8 mouse cellular contexts compared by ENCODE assay signal in genomic region chr4:135920304-135921241, GRCm38 (mm10). TPM values are rescaled to one million over a fixed set of nuclear protein-coding genes. Genes with fewer than 3 reads are reported as not detected.
DNase-seq lines count a peak whose midpoint lies in the region; ATAC-seq and TF ChIP-seq lines count a peak whose summit lies in the region.

Fuca1 (plus strand) TSS chr4:135920735.

- CTCF ChIA-PET in Patski (lab: Charles Lee): interaction anchor here (0.6 to 2.0 kb wide), 12 partner anchors 10 to 220 kb away, joined by 3 to 8 read pairs (median 4); no protein-coding TSS in a partner anchor

- H3K9me3 ChIP-seq in hindbrain, embryonic 13.5 days: no peaks in the 10 kb centered on the region

- peak; percentile 47 for DNase-seq in Patski (ENCODE audit: low read depth, low spot score)
- peak; percentile 98 for DNase-seq in cerebellum, postnatal 14 days
- DNase-seq in frontal cortex, postnatal 14 days (ENCODE audit: low spot score in 2 of 2): peak; percentile 89 to 95
- DNase-seq in layer of hippocampus, postnatal 25 days (ENCODE audit: extremely low spot score in 1 of 2, low spot score in 1 of 2): peak; percentile 83 to 93
- peak; percentile 97 for DNase-seq in lung, postnatal 25 days (ENCODE audit: low spot score)
- peak; percentile 98 for DNase-seq in retina, embryonic 14.5 days (ENCODE audit: low spot score)
- DNase-seq in thymus, postnatal 4 days: peak; percentile 98

- H3K4me2 ChIP-seq in hindbrain, embryonic 13.5 days: peak within 1 kb of the TSS; percentile 87

- H3K4me3 ChIP-seq in hindbrain, embryonic 13.5 days: peak within 1 kb of the TSS; percentile 77

- peak within 1 kb of the TSS; percentile 90 for H3K27ac ChIP-seq in hindbrain, embryonic 13.5 days

- in situ Hi-C loops in Patski (cut with MboI; ENCODE audit: low pct_unique_long_range_greater_than_20kb): loop anchor here (25.0 kb wide), 1 partner anchor 408 kb away; no protein-coding TSS in a partner anchor

- POLR2A ChIA-PET in Patski (lab: Charles Lee): no interaction called here

- H3K36me3 ChIP-seq in hindbrain, embryonic 13.5 days: peaks cover 20% of the 10 kb centered on the region

- H3K9ac ChIP-seq in hindbrain, embryonic 13.5 days: peak within 1 kb of the TSS; percentile 90

- no peaks in the 10 kb centered on the region for H3K27me3 ChIP-seq in Patski
- H3K27me3 ChIP-seq in hindbrain, embryonic 13.5 days: no peaks in the 10 kb centered on the region

- peak; percentile 85 for TF ChIP-seq CTCF in Patski (IDR thresholded peaks at IDR 0.05)

- peaks cover 21% of the 10 kb centered on the region for H3K4me1 ChIP-seq in hindbrain, embryonic 13.5 days (replicated peaks)

- 2% methylated on average over 60 of the region's 60 CpGs for WGBS in hindbrain, embryonic 13.5 days

- ATAC-seq in Patski: peak; percentile 57
- peak; percentile 96 for ATAC-seq in hindbrain, embryonic 13.5 days (ENCODE audit: low FRiP score)

RNA-seq across cellular contexts. Expression of gene Fuca1, which starts in this region (rescaled TPM):
- 44.4 TPM for polyA plus RNA-seq in Patski (2021)
- polyA plus RNA-seq in hindbrain, embryonic 13.5 days (2015; fragmentation: Nextera tagmentation; extraction: Ambion mirVana): 55.8 and 60.9 TPM in 2 replicates
- 10 to 100 TPM; 40.5 to 40.7 TPM for total RNA-seq in layer of hippocampus, postnatal 25 days (2021)

Comparison
In these comparisons a context has a peak if more than half of its experiments do, and no peak if none do; other contexts are left out.
1. Peak in every context shown above with its lines: DNase-seq, ATAC-seq, H3K4me3 ChIP-seq and H3K27ac ChIP-seq.
2. DNase-seq: peak in every context shown above with its lines; median percentile 98 in cerebellum, postnatal 14 days; 98 in retina, embryonic 14.5 days; 98 in thymus, postnatal 4 days; 97 in lung, postnatal 25 days; 92 in frontal cortex, postnatal 14 days; 88 in layer of hippocampus, postnatal 25 days; 47 in Patski.